Mouse (Mus musculus) telencephalon, adult 2 months (tissue): ENCODE data around the gene Ncln.

Experiments
- DNase-seq: peaks from one replicate; pipeline ENCODE4 v3.0.0-alpha.2; 2011; ENCODE audit warnings: low read depth, low spot score

The Ncln gene

GRCm38 (mm10) chr10:81496264-81496901 is at the start of gene Ncln:
Gene Ncln (minus strand): TSS chr10:81496392.
- DNase-seq: peak; percentile 99

GRCm38 (mm10) chr10:81545161-81545747 is 49.1 kb upstream of the Ncln start, which contains the start of gene Gna11:
Gene Gna11 (minus strand): TSS chr10:81545190.
- peak; percentile 98 for DNase-seq

- no peak for DNase-seq
These were observed 48.3 kb upstream of the Ncln start for GRCm38 (mm10) chr10:81544296-81545160.

GRCm38 (mm10) chr10:81543633-81544032 is 47.4 kb upstream of the Ncln start:
- DNase-seq: no peak

- DNase-seq: no peak
These were observed 46.7 kb upstream of the Ncln start for GRCm38 (mm10) chr10:81542727-81543460.

GRCm38 (mm10) chr10:81541803-81542202 is 45.6 kb upstream of the Ncln start:
- DNase-seq: no peak

- DNase-seq: no peak
These were observed 45.2 kb upstream of the Ncln start for GRCm38 (mm10) chr10:81541363-81541762.

- DNase-seq: peak; percentile 58
These were observed 42.3 kb upstream of the Ncln start for GRCm38 (mm10) chr10:81538321-81539048.

- no peak for DNase-seq
These were observed 41.2 kb upstream of the Ncln start for GRCm38 (mm10) chr10:81537429-81537828.

- DNase-seq: no peak
These were observed 40.5 kb upstream of the Ncln start for GRCm38 (mm10) chr10:81536734-81537133.

GRCm38 (mm10) chr10:81534826-81535225 is 38.6 kb upstream of the Ncln start:
- DNase-seq: no peak

GRCm38 (mm10) chr10:81526779-81527178 is 30.6 kb upstream of the Ncln start:
- no peak for DNase-seq

- no peak for DNase-seq
These were observed 29.0 kb upstream of the Ncln start for GRCm38 (mm10) chr10:81525017-81525694.

- peak; percentile 45 for DNase-seq
These were observed 27.9 kb upstream of the Ncln start, which contains the start of gene Gna15 for GRCm38 (mm10) chr10:81524051-81524605. Gene Gna15 (minus strand): TSS chr10:81524225.

GRCm38 (mm10) chr10:81523570-81523969 is 27.4 kb upstream of the Ncln start:
- no peak for DNase-seq

GRCm38 (mm10) chr10:81523142-81523541 is 26.9 kb upstream of the Ncln start:
- no peak for DNase-seq

- DNase-seq: no peak
These were observed 23.8 kb upstream of the Ncln start for GRCm38 (mm10) chr10:81519978-81520365.

- DNase-seq: peak; percentile 29
These were observed 23.2 kb upstream of the Ncln start for GRCm38 (mm10) chr10:81519227-81519977.

GRCm38 (mm10) chr10:81518546-81518945 is 22.4 kb upstream of the Ncln start:
- DNase-seq: no peak
